Mouse (Mus musculus) layer of hippocampus, postnatal 36 days (tissue): Measurements from ENCODE around the gene Heph. TPM values are rescaled to one million over a fixed set of nuclear protein-coding genes. Genes with fewer than 3 reads are reported as not detected.
A peak's percentile ranks its signal among the peaks of the same experiment; 100 is the strongest.
"Not testable (repeated sequence)": the region's sequence is repeated elsewhere in the genome, so short reads cannot be mapped to it uniquely, and the experiment has no call there.

Experiments used
- DNase-seq, 2 experiments: peaks; one replicate each; pipeline ENCODE4 v3.0.0; 2022
- total RNA-seq, 2 experiments: library from RNA; stranded (reverse); gene quantifications; 2 replicates each; pipeline ENCODE4 v1.2.3; 2021

Heph gene
- total RNA-seq, result 1 to 10 TPM; 3.9 to 5.1 TPM

DNA sequence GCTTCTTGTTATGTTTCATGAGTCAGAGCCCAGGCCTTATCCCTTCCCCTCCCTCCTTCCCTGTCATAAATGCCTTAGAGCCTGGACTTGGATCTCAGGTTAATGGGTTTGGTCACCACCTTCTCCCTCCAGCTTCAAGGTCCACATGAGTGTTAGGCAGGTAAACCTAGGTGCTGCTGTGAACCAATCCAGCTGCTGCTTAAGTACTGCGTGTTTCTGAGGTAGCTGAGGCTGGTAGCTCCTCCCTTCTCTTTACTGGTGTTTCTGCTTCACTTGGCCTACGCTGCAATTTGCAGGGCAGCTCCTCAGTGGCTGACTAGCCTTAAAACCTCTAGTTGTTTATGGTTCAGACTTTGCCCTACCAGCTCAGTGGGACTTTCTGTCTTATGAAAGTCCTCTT lies at the start of gene Heph:
Gene Heph (plus strand): TSS at position 211 of the 400 bp plus-strand sequence.
- no peak for DNase-seq

DNA sequence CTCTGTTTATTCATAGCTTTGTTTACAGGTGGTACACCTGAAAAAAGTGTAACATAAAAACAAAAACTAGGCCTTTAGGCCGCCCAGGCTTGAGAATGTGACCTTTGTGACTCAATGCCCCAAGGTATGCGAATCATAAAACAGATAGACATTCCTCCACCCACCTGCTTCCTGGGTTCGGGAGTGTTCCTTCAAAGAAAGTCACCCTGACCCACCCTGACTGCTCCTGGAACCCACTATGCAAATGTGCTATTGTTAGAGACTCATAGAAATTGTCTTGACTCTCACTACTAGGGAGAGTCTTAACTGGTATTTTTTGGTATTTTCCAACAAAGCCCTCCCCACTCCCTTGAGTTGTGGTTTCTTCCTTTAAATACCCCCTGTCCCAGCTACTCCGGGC lies 39.8 kb upstream of the Heph start:
- not testable (repeated sequence) for DNase-seq

DNA sequence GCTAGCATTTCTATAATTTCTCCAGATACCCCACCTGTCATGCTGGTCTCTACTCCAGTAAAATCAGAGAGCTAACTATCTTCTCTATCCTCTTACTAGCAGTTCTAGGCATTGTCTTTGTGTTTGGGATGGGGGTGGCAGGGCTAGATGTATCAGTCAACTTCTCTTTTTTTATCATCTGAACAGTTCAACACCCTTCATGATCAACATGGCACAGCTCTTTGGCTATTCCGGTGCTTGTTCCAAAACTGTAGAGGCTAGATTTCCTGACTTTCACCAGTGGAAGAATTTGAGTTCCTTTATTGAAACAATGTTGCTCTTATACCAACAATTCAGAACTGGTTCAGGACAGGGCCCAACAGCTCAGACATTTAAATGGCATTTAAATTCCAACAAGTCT lies 38.2 kb upstream of the Heph start:
- no peak for DNase-seq

DNA sequence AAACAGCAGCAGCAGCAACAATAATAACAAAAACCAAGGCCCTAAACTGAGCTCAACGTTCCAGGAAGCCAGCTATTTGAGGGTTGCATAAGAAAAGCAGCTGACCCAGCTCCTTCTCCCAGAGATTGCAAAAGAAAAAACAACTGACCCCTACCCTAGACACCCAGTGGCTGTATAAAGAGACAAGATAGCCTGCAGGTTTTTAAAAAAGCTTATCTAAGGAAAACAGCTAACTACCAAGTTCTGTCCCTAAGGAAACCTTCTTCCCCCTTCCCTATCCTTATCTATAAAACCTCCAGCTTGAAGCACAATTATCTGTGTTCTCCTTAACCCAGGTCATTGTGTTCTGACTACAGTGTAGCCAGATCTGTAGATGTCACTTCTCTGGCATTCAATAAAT lies 37.4 kb upstream of the Heph start:
- no peak for DNase-seq

DNA sequence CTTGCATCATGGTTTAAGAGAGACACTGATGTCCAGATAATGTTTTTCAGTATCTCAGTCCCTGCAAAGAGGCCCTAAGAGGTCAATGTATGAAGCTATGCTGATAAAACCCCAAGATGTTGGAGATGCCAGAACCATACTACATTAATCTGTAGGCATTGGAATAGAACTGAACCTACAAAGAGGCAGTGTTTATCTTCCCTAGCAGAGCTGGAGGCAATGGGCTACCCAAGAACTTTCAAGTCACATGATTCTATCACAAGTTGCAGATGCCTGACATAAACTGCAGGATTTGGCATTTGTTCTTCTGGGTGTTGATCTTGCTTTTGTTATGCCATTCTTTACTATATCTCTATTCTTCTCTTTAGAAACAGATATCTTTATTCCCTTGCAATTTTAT lies 35.8 kb upstream of the Heph start:
- DNase-seq, result no peak

DNA sequence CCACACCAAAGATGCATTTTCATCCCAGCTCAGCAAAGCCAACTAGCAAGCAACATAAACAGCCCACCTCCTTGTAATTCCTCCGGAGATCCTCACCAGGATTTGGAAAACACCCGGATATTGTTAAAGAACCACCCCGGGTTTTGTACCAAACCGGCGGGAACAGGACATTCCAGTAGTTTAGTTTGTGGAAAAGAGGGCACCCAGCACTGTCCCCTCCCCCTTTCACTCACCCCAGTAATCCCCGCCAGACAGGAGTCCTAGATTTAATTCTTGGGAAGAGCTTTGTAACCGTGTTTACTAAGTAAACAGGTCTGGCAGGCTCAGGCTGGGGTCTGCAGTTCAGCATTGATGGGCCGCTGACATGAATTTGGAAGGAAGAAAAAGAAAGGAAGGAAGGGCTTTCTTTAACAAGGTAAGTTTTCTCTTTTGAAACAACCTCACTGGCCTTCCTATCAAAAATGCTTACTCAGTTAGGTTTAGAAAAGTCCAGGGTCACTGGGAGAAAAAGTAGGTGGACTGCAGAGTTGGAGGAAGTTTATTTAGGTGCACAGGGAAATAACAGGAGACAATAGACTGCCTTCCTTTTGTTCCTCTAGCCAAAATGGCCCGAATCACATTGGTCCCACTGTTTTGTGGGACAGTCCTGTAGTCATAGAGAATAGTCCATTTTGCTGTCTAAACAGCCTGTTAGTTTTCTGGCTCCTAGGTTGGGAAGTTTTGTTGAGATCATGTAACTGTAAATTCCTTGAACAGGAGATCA lies 1.2 kb downstream of the Heph start, which contains the start of gene Hsf3:
Gene Hsf3 (minus strand): TSS at position 94 of the 763 bp plus-strand sequence.
- DNase-seq, result peak in 1 of 2 experiments; percentile 1

DNA sequence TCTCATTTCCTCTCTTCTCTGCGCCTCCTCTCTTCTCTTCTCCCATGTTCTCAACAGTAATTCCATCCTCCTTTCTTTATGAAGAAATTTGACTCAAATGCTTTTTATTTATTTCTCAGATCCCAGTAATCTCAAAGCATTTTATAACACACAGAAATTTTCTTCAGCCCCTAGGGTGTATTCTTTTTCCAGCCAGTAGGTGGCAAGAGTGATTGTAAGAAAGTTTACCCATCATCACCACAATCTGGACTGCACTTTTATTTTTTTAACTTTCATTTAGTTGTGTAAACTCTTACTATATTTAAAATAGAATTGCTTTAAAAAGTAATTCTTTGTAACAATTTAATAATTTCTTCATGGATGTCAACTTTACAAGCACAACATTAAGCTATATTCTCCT lies 46.4 kb downstream of the Heph start:
- no peak for DNase-seq

Other genes starting within 250 kb of the Heph start
- not detected for gene Vsig4, start 161.9 kb upstream of the Heph start, total RNA-seq
- gene Hsf3, start 935 bp downstream of the Heph start, total RNA-seq, result under 1 TPM in 1 of 2 experiments, not detected in 1; 0.18 TPM